Mouse (Mus musculus) small intestine, adult 2 months (tissue): Measurements from ENCODE around the gene Gpr146. TPM values are rescaled to one million over a fixed set of nuclear protein-coding genes. Genes with fewer than 3 reads are reported as not detected.
A peak's percentile ranks its signal among the peaks of the same experiment; 100 is the strongest.

ENCODE experiments used
- H3K27ac ChIP-seq: fragments of 200-500 bp; 2 replicates; pipeline ENCODE4 v1.5.1; 2012; ENCODE audit warnings: low read depth, low read length, control low read depth, inconsistent platforms; ENCODE audit not compliant: insufficient read depth
- H3K27me3 ChIP-seq: fragments of 200-500 bp; 2 replicates; pipeline ENCODE4 v1.6.1; 2012; ENCODE audit warnings: mild to moderate bottlenecking, moderate library complexity, low read length, inconsistent platforms; ENCODE audit not compliant: control insufficient read depth, insufficient read depth
- H3K36me3 ChIP-seq: fragments of 200-500 bp; 2 replicates; pipeline ENCODE4 v1.6.1; 2012; ENCODE audit warnings: mild to moderate bottlenecking, low read length, control low read depth, inconsistent platforms; ENCODE audit not compliant: control insufficient read depth, insufficient read depth
- H3K4me1 ChIP-seq: fragments of 200-500 bp; 2 replicates; pipeline ENCODE4 v1.6.1; 2012; ENCODE audit warnings: low read length, inconsistent platforms, mixed read lengths; ENCODE audit not compliant: control insufficient read depth, insufficient read depth, insufficient read length
- H3K4me3 ChIP-seq: fragments of 200-500 bp; 2 replicates; pipeline ENCODE4 v1.5.1; 2012; ENCODE audit warnings: low read depth, mild to moderate bottlenecking, control low read depth, inconsistent platforms, low read length, moderate library complexity
- CTCF ChIP-seq: fragments of 200-500 bp; IDR thresholded peaks from 2 replicates; pipeline ENCODE4 v1.5.1; 2012; ENCODE audit warnings: low read depth, mild to moderate bottlenecking, control low read depth, inconsistent platforms, low read length, moderate library complexity, mixed read lengths; ENCODE audit not compliant: insufficient replicate concordance, insufficient read length; ENCODE audit errors: extremely low read depth
- POLR2A ChIP-seq: fragments of 200-500 bp; IDR thresholded peaks from 2 replicates; pipeline ENCODE4 v1.6.1; 2012; ENCODE audit warnings: low read depth, mild to moderate bottlenecking, control low read depth, inconsistent platforms, low read length, moderate library complexity
- WGBS: fragments of 180-500 bp; shearing (Covaris S2); methylation state at CpG from one replicate; pipeline ENCODE4 v1.1.7; 2018; 5-methylcytosine and 5-hydroxymethylcytosine counted together
- polyA plus RNA-seq: library from polyadenylated mRNA; depleted of rRNA; stranded (reverse); fragments of >200 nt; gene quantifications from 2 replicates; pipeline ENCODE4 v1.2.3, GENCODE M21; 2012

The Gpr146 gene
- polyA plus RNA-seq, 1 experiment = 6.8 TPM

GRCm38 (mm10) chr5:139418633-139419032 is 41.1 kb downstream of the Gpr146 start:
- TF ChIP-seq CTCF (no peak), POLR2A (no peak)
- Histone ChIP-seq H3K36me3 (no peaks in the 10 kb centered on the region), H3K4me1 (peaks cover 8% of the 10 kb centered on the region), H3K4me3 (no peak overlapping the region), H3K27ac (no peak overlapping the region), H3K27me3 (no peaks in the 10 kb centered on the region)
- 13% methylated on average over 3 of the region's 3 CpGs for WGBS

- no peaks in the 10 kb centered on the region for H3K27me3 ChIP-seq
- no peak within 1 kb of the TSS for H3K27ac ChIP-seq
- H3K4me1 ChIP-seq = peaks cover 13% of the 10 kb centered on the region
- TF ChIP-seq CTCF (no peak), POLR2A (no peak)
- H3K4me3 ChIP-seq = peak within 1 kb of the TSS; percentile 29
- WGBS = 20% methylated on average over 21 of the region's 21 CpGs
- H3K36me3 ChIP-seq = no peaks in the 10 kb centered on the region
Observed at GRCm38 (mm10) chr5:139423026-139423865, 45.7 kb downstream of the Gpr146 start, which contains the start of gene Gper1. Gene Gper1 (plus strand): TSS chr5:139423151.

DNA sequence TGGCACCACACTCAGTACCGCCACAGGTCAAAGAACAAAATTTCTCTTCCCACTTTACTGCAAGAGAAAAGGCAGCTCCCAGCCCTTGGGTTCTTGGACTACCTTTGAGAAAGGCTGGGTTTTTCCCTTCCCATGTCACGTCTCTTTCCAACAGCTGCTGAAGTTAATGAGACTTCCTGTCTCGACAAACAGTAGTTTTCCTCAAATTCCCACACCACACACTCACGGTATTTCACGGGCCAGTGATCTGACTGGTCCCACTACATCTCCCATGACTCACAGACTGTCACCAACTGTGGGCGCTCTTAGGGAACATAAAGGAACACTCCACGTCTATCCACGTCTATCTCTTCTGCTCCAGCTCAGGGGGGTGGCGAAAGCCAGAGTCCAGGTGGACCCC is 47.7 kb downstream of the Gpr146 start:
- Histone ChIP-seq H3K27ac (no peak overlapping the region), H3K4me3 (no peak overlapping the region), H3K36me3 (no peaks in the 10 kb centered on the region), H3K4me1 (peaks cover 28% of the 10 kb centered on the region), H3K27me3 (no peaks in the 10 kb centered on the region)
- WGBS = 25% methylated on average over 9 of the region's 9 CpGs
- no peak for TF ChIP-seq POLR2A
- no peak for TF ChIP-seq CTCF

- Histone ChIP-seq H3K4me3 (no peak overlapping the region), H3K36me3 (no peaks in the 10 kb centered on the region)
- 76% methylated on average over 9 of the region's 9 CpGs for WGBS
Observed at GRCm38 (mm10) chr5:139427001-139427400, 49.5 kb downstream of the Gpr146 start.

GRCm38 (mm10) chr5:139427989-139428388 is 50.5 kb downstream of the Gpr146 start:
- TF ChIP-seq POLR2A = no peak; the same call in 1 of the 2 replicates
- TF ChIP-seq CTCF = no peak
- Histone ChIP-seq H3K27me3 (no peaks in the 10 kb centered on the region), H3K4me3 (no peak overlapping the region), H3K27ac (no peak overlapping the region), H3K4me1 (peaks cover 35% of the 10 kb centered on the region), H3K36me3 (no peaks in the 10 kb centered on the region)
- WGBS = 17% methylated on average over 9 of the region's 9 CpGs

More at GRCm38 (mm10) chr5:139427001-139427400, 49.5 kb downstream of the Gpr146 start:
- TF ChIP-seq POLR2A = no peak
- no peak for TF ChIP-seq CTCF
- Histone ChIP-seq H3K27me3 (no peaks in the 10 kb centered on the region), H3K27ac (no peak overlapping the region), H3K4me1 (peaks cover 36% of the 10 kb centered on the region)

- Histone ChIP-seq H3K27me3 (no peaks in the 10 kb centered on the region), H3K36me3 (no peaks in the 10 kb centered on the region), H3K27ac (peak overlapping the region; percentile 13; the same call in 1 of the 2 replicates), H3K4me1 (peaks cover 32% of the 10 kb centered on the region), H3K4me3 (no peak overlapping the region)
- TF ChIP-seq CTCF (no peak), POLR2A (no peak)
- 11% methylated on average over 11 of the region's 12 CpGs for WGBS
Observed at GRCm38 (mm10) chr5:139429818-139430341, 52.4 kb downstream of the Gpr146 start.

- Histone ChIP-seq H3K27ac (no peak overlapping the region), H3K27me3 (no peaks in the 10 kb centered on the region), H3K36me3 (no peaks in the 10 kb centered on the region), H3K4me3 (no peak overlapping the region), H3K4me1 (peaks cover 29% of the 10 kb centered on the region)
- TF ChIP-seq CTCF (no peak), POLR2A (no peak)
- 87% methylated on average over 6 of the region's 6 CpGs for WGBS
Observed at GRCm38 (mm10) chr5:139432333-139432732, 54.8 kb downstream of the Gpr146 start.
